Comparison of ENCODE assay signal across 8 mouse cellular contexts in genomic region chr15:91900245-91900644, GRCm38 (mm10).
DNase-seq lines count a peak whose midpoint lies in the region; ATAC-seq lines count a peak whose summit lies in the region.

No protein-coding gene starts in this region.

- no peak overlapping the region for H3K4me3 ChIP-seq in hindbrain, embryonic 11.5 days (ENCODE audit: low read depth, low read length)
- no peak overlapping the region for H3K4me3 ChIP-seq in hindbrain, embryonic 14.5 days (replicated peaks; ENCODE audit: low read length)
- no peak overlapping the region for H3K4me3 ChIP-seq in forebrain, embryonic 11.5 days (ENCODE audit: low read depth, low read length)

- H3K4me2 ChIP-seq in hindbrain, embryonic 11.5 days (replicated peaks; ENCODE audit: low read depth, low read length) = no peak overlapping the region
- no peak overlapping the region for H3K4me2 ChIP-seq in hindbrain, embryonic 14.5 days (replicated peaks)
- H3K4me2 ChIP-seq in forebrain, embryonic 11.5 days (ENCODE audit: low read depth, low read length, severe bottlenecking) = no peak overlapping the region

- no peaks in the 10 kb centered on the region for H3K4me1 ChIP-seq in hindbrain, embryonic 11.5 days (replicated peaks; ENCODE audit: control insufficient read depth, insufficient read depth, low read length)
- no peaks in the 10 kb centered on the region for H3K4me1 ChIP-seq in hindbrain, embryonic 14.5 days (replicated peaks; ENCODE audit: control insufficient read depth, insufficient read depth, low read length)
- H3K4me1 ChIP-seq in forebrain, embryonic 11.5 days (replicated peaks; ENCODE audit: control insufficient read depth, insufficient read depth, low read length) = no peaks in the 10 kb centered on the region

- WGBS in hindbrain, embryonic 11.5 days = 66% methylated on average over 6 of the region's 6 CpGs
- 70% methylated on average over 6 of the region's 6 CpGs for WGBS in hindbrain, embryonic 14.5 days
- WGBS in forebrain, embryonic 11.5 days = 66% methylated on average over 6 of the region's 6 CpGs

- H3K9ac ChIP-seq in hindbrain, embryonic 11.5 days (ENCODE audit: low read depth, low read length) = no peak overlapping the region
- H3K9ac ChIP-seq in hindbrain, embryonic 14.5 days = no peak overlapping the region
- no peak overlapping the region for H3K9ac ChIP-seq in forebrain, embryonic 11.5 days (ENCODE audit: low read length)

- ATAC-seq in hindbrain, embryonic 11.5 days (ENCODE audit: low FRiP score) = no peak
- no peak for ATAC-seq in hindbrain, embryonic 14.5 days (ENCODE audit: low FRiP score)
- no peak for ATAC-seq in forebrain, embryonic 11.5 days (replicated peaks; ENCODE audit: low FRiP score)

- H3K27ac ChIP-seq in hindbrain, embryonic 11.5 days (ENCODE audit: low read depth, low read length) = no peak overlapping the region
- no peak overlapping the region for H3K27ac ChIP-seq in hindbrain, embryonic 14.5 days
- no peak overlapping the region for H3K27ac ChIP-seq in forebrain, embryonic 11.5 days (ENCODE audit: low read depth, low read length)

- peak; percentile 34 for DNase-seq in hindbrain, embryonic 11.5 days (ENCODE audit: low spot score)
- DNase-seq in hindbrain, embryonic 14.5 days (ENCODE audit: low spot score) = no peak
- DNase-seq in right cerebral cortex, postnatal 14 days = peak; percentile 55
- DNase-seq in right cerebral cortex, postnatal 25 days = no peak
- DNase-seq in adrenal gland, postnatal 36 days = peak; percentile 26 to 32
- peak; percentile 48 for DNase-seq in retina, embryonic 14.5 days (ENCODE audit: low spot score)
- no peak for DNase-seq in forebrain, embryonic 11.5 days (ENCODE audit: low spot score)
- DNase-seq in heart, adult 8-10 months (ENCODE audit: low spot score) = no peak

- no peaks in the 10 kb centered on the region for H3K9me3 ChIP-seq in hindbrain, embryonic 11.5 days (ENCODE audit: control insufficient read depth, low read length)
- H3K9me3 ChIP-seq in hindbrain, embryonic 14.5 days (ENCODE audit: control insufficient read depth, low read length) = no peaks in the 10 kb centered on the region
- H3K9me3 ChIP-seq in forebrain, embryonic 11.5 days (ENCODE audit: control insufficient read depth, low read length) = no peaks in the 10 kb centered on the region

- no peaks in the 10 kb centered on the region for H3K27me3 ChIP-seq in hindbrain, embryonic 11.5 days (ENCODE audit: control insufficient read depth, insufficient read depth, low read length)
- no peaks in the 10 kb centered on the region for H3K27me3 ChIP-seq in hindbrain, embryonic 14.5 days (ENCODE audit: control insufficient read depth, insufficient read depth, low read length)
- H3K27me3 ChIP-seq in forebrain, embryonic 11.5 days (ENCODE audit: control insufficient read depth, insufficient read depth, low read length) = no peaks in the 10 kb centered on the region

- H3K36me3 ChIP-seq in hindbrain, embryonic 11.5 days (ENCODE audit: control insufficient read depth, insufficient read depth, low read length) = no peaks in the 10 kb centered on the region
- no peaks in the 10 kb centered on the region for H3K36me3 ChIP-seq in hindbrain, embryonic 14.5 days (replicated peaks; ENCODE audit: control insufficient read depth, insufficient read depth)
- no peaks in the 10 kb centered on the region for H3K36me3 ChIP-seq in forebrain, embryonic 11.5 days (ENCODE audit: control insufficient read depth, insufficient read depth, low read length)

Comparison
In these comparisons a context has a peak if more than half of its experiments do, and no peak if none do; other contexts are left out.
1. DNase-seq: peak in hindbrain, embryonic 11.5 days (single experiment), right cerebral cortex, postnatal 14 days (single experiment), adrenal gland, postnatal 36 days (2 of 2) and retina, embryonic 14.5 days (single experiment); none in hindbrain, embryonic 14.5 days (single experiment), right cerebral cortex, postnatal 25 days (single experiment), forebrain, embryonic 11.5 days (single experiment) and heart, adult 8-10 months (single experiment).